Mouse (Mus musculus) embryonic fibroblast, embryonic 13.5 days (primary cell): Measurements from ENCODE around the gene Rorb.

ENCODE experiments used
- CTCF ChIP-seq: IDR thresholded peaks from 2 replicates; pipeline ENCODE4 v1.5.1; 2011; ENCODE audit warnings: mild to moderate bottlenecking, control low read depth, low read length, moderate library complexity, borderline replicate concordance; ENCODE audit not compliant: insufficient read depth
- POLR2A ChIP-seq: IDR thresholded peaks from 2 replicates; pipeline ENCODE4 v1.6.1; 2011; ENCODE audit warnings: low read depth, mild to moderate bottlenecking, control low read depth, low read length, moderate library complexity

- TF ChIP-seq CTCF (no peak), POLR2A (no peak)
These were observed 36.2 kb downstream of the Rorb start for GRCm38 (mm10) chr19:19074756-19075155.
